Mouse (Mus musculus): ENCODE data around the gene H2al2b. TPM values are rescaled to one million over a fixed set of nuclear protein-coding genes. Genes with fewer than 3 reads are reported as not detected.
"Not testable (repeated sequence)": the region's sequence is repeated elsewhere in the genome, so short reads cannot be mapped to it uniquely, and the experiment has no call there.

Gene H2al2b
- not detected for polyA plus RNA-seq (2021)

GRCm38 (mm10) chrY:2720574-2720973, at the start of gene H2al2b:
TSS of gene H2al2b (minus strand) at chrY:2720674.
- CTCF ChIA-PET; in situ Hi-C loops (cut with MboI; ENCODE audit: low pct_unique_long_range_greater_than_20kb); DNase-seq (ENCODE audit: low read depth, low spot score); H3K27me3 ChIP-seq; POLR2A ChIA-PET; ATAC-seq: not testable (repeated sequence)

Other genes with a start within 250 kb of the H2al2b start
- not detected for gene H2al2c, start 121.6 kb downstream of the H2al2b start, polyA plus RNA-seq (2021)
- gene Sry, start 57.0 kb downstream of the H2al2b start, polyA plus RNA-seq (2021) = not detected
- not detected for gene Gm4064, start 75.5 kb upstream of the H2al2b start, polyA plus RNA-seq (2021)
- not detected for gene Rbmy, start 110.0 kb upstream of the H2al2b start, polyA plus RNA-seq (2021)
- gene Gm10256, start 110.0 kb upstream of the H2al2b start, polyA plus RNA-seq (2021) = not detected
- gene Gm10352, start 180.3 kb upstream of the H2al2b start, polyA plus RNA-seq (2021) = not detected
- not detected for gene Gm29289, start 211.9 kb upstream of the H2al2b start, polyA plus RNA-seq (2021)